Mouse (Mus musculus): ENCODE results near the gene Rpp25.

The Rpp25 gene

DNA sequence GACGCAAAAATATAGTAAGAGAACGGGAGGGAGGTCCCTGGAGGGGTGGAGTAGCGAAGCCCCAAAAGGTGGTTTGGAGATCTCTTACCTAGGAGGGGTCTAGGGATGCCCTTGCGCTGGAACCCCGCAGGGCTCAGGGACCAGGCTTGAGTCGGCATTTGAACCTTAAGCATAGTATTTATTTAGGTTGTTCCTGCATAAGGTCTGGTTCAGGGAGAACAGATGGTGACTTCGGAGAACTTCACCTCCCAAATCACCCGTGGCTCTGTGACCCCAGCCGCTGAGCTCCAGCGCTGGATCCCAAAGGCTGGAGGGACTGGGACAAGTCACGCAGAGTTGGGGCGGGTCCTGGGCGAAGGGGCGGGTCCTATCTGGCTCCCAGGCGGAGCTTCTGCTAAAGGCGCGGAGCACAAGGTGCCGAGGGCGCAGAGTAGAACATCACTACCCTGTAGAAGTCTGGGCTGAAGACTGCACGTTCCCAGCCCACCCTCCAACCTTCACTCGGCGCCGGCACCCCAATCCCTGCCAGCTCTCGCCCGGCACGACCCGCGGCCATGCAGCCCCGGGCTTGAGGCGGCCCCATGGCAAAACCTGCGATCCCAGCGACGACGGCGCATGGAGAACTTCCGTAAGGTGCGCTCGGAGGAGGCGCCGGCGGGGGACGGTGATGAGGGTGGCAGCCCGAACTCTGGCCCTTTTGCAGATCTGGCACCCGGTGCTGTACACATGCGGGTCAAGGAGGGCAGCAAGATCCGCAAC lies at the start of gene Rpp25:
TSS of gene Rpp25 (plus strand) at position 405 of the 759 bp plus-strand sequence.
- peak; percentile 66 for DNase-seq

DNA sequence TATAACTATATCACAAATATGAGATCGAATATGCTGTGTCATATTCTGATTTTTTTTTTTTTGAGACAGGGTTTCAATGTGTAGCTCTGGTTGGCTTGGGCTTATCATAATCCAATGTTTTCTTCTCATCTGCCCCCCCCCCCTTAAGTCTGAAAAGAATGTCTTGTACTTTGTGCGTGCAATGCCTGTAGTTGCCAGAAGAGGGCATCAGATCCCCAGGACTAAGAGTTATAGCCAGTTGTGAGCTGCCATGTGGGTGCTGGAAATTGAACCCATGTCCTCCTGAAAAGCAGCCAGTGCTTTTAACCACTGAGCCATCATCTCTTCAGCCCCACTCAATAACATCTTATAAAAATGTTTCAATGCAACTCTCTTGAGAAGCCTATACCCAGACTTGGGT lies 44.1 kb upstream of the Rpp25 start:
- DNase-seq = no peak

DNA sequence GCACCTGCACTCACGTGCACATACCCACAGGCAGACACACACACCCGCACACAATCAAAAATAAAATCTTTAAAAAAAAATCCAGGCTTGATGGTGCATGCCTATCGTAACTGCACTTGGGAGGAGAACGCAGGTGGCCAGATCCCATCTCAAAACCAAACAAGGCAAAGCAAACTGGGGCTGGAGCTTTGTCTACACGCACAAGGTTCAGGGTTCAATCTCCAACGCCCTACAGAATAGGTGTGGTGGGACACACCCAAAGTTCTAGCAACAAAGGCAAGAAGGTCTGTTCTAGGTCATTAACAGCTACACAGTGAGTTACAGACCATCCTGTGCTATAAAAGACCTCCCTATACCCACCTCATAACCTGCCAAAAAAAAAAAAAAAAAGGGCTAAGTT lies 41.0 kb upstream of the Rpp25 start:
- no peak for DNase-seq

DNA sequence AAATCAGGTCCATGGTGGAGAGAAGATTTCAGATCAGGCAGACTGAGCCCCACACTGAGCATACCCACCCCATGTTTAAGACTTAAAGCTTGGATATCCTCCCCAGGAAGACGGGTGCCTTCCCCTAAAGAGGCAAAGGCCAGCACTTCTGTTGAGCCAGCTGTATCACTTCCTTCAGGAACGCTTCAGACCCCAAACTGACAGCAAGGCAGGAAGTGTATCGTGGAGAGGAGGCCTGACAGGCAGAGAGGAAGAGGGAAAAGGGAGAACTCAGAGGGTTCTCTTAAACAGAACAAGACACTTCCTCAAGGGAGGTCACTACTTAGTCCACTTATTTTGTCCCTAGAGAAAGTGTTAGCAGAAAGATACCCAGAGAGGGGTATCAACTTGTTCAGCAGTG lies 37.7 kb upstream of the Rpp25 start:
- no peak for DNase-seq

DNA sequence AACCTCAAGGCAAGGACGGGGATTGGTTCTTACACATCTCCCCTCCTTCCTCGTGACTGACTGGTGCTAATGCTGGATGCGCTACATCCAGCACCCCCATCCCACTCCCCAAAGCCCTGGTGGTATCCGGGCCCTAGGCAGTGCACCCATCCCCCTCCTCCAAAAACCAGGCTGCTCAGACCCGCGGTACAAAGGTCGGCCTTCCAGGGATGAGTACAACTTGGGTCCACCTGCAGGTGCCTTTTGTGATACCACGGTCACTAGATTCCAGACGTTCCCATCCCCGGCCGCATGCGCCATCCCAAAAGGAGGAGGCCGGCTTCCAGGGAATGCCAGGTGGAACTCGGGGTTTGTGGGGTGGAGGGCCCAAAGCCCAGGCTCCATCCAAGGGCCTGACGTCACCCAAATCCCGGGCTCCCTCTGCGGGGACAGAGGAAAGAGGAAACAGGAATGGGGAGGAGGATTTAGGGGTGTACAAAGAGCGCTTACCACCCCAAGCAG lies 36.5 kb upstream of the Rpp25 start:
- DNase-seq = no peak

DNA sequence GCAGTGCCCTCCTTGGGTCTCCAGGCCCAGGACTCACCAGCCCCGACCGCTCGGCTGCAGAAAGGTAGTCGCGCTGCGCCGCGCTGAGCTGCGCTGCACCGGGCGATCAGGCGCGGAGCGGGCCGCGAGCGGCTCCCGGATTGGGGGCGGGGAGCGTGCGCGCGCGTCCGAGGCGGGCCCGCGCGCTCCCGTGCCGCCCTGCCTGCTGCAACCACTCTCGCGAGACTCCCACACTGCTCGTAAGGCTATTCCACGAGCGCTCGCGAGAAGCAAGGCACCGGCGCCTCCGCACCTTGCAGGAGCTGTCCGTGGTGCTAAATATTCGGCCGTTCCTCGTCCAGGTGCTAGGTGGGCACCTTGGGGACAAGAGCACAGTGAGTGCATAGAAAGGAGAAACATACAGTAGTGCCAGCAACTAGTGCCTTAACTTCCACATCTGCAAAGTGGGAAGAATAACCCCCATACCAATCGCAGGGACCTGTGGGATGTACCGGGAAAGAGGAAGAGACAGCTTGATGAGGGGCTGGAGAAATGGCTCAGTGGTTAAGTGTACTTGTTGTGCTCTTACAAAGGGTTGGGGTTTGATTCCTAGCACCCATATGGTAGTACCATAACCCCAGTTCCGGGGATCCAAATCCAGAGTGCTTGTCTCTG lies 35.8 kb upstream of the Rpp25 start, which contains the start of gene Scamp5:
TSS of gene Scamp5 (minus strand) at position 165 of the 654 bp plus-strand sequence.
- DNase-seq = peak; percentile 85

DNA sequence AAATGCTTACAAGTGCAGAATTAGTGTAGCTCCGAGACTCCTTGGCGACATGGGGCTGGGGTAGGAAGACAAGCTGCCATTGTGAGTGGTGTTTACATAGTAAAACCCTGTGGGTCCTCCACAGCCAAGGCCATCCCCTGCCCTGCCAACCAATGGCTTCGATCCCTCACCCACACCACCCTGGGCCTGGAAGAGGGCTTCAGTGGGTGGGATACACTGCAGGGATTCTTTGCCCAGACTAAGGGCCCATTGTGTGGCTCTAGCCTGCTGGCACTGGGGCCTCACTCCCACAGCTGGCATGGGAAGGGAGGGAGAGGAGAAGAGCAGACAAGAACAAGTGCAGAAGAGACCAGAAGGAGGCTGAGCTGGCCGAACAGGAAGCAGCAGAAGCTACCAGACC lies 34.9 kb upstream of the Rpp25 start:
- no peak for DNase-seq

DNA sequence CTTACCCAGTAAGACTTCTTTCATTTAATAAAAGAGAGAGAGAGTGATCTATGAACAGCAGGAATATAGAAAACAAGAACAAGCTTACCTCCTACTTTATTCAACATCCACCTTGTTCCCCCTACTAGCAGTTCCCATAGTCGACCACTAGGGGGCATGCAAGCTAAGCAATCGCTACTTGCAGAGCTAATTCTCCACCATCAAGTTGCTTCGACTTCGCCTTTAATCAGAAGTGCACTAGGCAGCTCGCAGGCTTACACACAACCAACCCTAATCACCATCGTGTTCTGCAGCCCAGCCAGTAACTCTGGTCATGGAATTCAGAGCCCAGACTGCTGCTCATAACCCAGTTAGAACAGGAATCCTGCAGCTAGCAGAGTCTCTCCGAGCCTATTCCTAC lies 18.1 kb upstream of the Rpp25 start:
- DNase-seq = peak; percentile 83

DNA sequence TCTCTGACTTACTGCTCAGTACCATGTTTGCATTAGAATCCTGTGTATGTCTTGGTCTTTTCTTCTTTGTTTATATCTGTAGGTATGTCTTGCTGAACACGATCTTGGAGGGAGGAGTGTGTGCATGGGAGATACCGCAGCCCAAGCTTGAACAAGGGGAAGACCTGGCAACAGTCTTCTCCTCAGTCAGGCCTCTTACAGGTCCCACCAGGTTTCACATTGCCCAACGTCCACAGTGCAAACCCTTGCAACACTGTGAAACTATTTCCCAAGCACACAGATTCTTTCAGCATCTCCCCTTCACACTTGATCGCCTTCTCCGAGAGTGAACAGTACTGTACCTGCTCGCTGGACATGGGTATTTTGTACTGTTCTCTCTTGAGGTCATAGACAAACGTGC lies 16.0 kb upstream of the Rpp25 start:
- no peak for DNase-seq

DNA sequence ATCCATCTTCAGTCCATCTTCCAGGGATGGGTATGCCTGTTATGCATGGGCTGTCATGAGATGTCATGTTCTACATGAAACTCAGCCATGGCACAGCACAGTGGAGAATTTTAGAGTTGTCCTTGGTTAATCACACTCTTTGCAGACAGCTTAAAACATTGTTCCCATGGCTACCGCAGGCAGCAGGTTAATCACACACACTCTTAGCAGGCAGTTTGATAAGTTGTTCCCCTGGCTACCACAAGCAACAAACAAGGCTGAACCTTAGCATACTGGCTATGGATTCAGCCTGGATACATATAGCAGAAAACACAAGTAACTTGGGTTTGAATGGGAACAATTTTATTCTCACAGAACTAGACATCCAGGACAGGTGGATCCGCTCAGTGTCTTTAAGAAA lies 10.3 kb upstream of the Rpp25 start:
- no peak for DNase-seq

DNA sequence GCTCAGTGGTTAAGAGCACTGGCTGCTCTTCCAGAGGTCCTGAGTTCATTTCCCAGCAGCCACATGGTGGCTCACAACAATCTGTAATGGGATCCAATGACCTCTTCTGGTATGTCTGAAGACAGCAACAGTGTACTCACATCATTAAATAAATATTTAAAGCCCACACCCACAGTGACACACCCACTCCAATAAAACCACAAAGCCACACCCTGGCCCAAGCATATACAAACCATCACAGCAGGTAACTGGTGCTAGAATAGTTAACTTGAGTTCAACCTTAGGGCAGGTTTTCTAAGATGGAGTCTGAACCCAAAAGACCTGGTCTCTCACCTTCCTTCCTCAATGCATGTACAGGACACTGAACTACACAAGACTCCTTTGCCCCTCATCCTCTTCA lies 8.9 kb upstream of the Rpp25 start:
- no peak for DNase-seq

DNA sequence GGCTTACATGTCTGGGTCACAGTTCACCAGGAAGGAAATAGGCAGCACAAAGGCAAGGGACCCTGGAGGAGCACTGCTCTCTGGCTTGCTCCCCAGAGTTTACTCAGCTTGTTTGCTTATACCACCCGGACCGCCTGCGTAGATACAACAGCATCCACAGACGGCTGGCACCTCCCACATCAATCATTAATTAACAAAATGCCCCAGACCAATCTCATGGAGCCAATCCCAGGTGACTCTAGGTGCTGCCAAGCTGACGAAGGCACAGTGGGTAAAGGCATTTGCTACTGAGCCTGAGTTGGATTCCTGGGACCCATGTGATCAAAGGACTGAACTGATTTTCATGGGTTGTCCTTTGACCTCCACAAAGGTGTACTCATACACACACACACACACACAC lies 6.6 kb upstream of the Rpp25 start:
- no peak for DNase-seq

DNA sequence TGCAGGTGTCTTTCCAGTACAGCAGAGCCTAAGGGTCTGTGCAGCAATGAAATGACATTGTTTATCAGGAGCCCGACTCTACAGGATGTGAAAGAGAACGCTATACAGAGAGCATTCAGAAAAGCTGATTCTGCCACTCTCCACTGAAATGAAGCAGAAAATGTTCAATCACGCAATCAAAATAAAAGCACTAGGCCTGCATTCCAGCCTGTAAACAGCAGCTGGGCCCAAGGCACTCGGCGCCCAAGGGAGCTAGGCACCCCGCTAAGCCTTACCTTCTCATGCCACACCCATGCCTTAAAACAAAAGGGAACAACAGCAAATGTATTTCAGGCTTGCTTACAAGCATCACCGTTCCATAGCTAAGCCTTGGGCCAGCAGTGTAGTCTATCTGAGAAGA lies 5.3 kb upstream of the Rpp25 start:
- DNase-seq = no peak

DNA sequence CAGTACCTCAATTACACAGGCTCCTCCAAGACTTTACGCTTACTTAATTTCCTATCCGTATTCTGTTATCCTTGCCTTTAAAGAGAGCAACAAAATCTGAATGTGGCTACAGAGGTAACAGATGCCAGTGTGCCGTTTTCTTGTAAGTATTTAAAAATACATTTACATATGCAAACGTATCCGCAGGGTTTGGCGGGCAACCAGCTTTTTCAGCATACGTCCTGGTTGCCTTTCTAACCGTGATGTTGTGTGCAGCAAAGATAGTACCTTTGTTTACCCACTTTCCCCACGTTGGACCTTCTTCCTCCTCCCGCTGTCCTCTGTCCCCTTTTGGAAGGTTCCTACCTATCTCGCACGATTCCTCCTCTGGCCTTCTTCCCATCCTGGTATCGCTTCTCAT lies 2.4 kb upstream of the Rpp25 start:
- DNase-seq = no peak

DNA sequence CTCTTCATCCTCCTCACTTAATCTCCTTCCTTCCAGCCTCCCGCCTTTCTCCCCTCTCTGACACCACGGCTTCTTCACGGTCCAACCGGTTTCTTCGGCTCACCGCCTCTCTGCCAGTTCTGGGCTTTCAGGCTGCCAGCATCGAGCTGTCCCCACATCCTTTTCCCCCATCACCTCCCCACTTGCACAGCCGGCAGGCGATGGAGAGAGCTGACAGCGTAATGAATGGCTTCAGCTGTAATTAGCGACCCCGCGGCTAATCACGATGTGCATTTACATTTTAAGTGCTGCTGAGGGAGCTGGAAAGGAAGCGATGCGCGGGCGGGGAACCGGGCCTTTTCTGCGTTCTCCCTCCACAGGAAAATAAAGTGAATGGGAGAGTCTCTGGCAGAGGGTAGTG lies 2.0 kb upstream of the Rpp25 start:
- DNase-seq = no peak

DNA sequence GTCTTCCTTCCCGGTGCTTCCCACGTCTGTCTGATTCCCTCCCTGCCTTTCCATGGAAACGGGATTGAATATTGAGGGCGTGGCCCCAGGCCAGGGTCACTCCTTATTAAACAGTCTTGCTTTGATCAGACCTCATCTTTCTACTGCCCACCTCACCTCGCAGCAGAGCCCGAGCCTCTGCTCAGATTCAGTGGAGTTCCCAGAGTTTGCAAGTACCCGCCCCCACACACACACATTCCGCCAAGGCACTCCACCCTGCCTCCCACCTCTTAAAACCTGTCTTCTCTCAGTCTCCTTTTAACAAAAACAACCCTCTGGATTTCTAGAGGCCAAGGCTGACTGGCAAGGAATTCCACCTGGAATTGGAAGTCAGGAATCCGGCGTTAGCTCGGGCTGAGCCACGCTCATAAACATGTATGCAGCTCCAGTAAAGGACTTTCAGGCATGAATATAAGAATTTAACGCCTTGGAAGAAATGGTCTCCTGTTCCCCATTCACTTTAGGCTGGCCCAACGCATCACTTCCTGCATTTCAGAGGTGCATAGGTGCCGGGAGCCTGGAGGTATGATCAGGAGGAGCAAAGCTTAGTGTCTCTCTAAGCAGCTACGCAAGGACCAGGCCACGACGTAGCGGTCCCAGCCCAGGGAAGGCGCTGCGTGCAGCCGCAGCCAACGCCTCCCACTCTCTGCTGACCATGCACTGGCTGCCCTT lies 760 bp upstream of the Rpp25 start:
- no peak for DNase-seq

DNA sequence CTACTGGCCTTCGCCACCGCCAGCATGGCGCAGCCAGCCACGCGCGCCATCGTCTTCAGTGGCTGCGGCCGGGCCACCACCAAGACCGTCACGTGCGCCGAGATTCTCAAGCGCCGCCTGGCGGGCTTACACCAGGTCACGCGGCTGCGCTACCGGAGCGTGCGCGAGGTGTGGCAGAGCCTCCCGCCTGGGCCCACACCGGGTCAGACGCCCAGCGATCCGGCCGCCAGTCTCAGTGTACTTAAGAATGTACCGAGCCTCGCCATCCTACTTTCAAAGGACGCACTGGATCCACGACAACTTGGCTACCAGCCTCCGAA lies 515 bp downstream of the Rpp25 start:
- peak; percentile 55 for DNase-seq

DNA sequence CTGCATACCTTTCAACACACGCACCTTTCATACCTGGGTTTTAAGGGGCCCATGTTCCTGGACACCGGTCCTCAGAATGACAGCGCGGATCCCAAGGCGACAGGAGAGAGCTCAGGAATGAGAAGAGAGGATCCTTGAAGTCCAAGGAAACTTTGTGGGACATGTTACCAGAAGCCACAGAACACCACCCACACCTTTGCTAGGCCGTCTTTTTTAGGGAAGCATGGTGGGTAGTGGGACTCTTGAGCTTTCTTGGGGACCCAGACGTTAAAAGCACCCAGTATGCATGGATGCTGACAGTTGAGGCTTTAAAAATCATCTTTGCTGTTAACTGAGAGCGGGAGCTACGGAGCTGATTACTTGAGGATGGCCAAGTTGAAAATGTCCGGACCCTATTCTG lies 1.1 kb downstream of the Rpp25 start:
- no peak for DNase-seq

DNA sequence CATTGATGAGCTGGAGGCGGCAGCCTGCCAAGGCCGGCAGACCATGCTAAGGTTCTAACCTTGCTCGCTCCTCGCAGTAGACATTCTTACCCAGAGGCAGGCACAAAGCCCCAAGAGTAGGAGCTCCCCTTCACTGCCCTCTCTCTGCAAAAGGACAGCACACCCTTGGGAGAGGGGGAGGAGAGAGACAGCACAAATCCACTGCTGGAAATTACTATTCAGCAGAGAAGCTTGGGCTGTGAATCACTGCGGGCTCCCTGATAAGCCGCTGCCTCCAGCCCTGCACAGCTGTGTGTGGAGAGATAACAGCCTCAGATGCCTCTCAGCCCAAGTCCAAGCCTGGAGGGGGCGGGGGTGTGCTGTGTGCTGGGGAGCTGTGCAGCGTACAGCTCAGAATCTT lies 1.9 kb downstream of the Rpp25 start:
- DNase-seq = peak; percentile 89

DNA sequence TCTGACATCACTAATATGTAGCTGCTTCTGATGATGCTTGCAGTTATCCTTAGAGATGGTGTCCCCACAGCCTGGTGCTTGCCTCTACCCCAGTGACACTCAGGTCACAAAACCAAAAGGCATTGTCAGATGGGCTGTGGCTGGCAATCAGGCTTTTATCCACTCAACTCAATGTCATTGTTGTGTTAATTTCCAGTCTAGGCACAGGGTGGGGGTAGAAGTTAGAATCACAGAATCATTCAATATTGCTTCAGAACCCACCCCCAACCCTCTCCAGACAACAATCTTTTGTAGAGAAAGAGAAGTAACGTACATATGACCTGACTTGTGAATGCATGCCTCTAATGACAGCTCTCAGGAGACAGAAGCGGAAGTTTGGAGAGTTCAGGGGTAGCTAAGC lies 6.8 kb downstream of the Rpp25 start:
- no peak for DNase-seq

DNA sequence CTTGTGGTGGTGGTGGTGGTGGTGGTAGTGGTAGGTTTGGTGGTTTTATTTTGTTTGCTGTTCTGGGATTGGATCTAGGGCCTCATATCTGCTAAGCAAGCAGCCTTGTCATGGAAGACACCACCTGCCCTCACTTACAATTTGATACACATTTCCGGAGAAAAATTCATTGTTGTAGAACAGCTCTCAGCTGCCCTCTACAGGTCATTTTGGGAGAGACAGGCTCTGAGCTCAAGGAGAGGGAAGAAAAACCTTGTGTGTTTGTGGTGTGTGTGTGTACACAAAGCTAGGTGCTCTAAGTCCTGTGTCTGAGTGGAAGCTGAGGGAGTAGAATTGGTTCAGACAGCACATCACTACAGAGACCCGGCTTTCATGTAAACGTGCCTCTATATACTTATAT lies 13.3 kb downstream of the Rpp25 start:
- DNase-seq = peak; percentile 73

DNA sequence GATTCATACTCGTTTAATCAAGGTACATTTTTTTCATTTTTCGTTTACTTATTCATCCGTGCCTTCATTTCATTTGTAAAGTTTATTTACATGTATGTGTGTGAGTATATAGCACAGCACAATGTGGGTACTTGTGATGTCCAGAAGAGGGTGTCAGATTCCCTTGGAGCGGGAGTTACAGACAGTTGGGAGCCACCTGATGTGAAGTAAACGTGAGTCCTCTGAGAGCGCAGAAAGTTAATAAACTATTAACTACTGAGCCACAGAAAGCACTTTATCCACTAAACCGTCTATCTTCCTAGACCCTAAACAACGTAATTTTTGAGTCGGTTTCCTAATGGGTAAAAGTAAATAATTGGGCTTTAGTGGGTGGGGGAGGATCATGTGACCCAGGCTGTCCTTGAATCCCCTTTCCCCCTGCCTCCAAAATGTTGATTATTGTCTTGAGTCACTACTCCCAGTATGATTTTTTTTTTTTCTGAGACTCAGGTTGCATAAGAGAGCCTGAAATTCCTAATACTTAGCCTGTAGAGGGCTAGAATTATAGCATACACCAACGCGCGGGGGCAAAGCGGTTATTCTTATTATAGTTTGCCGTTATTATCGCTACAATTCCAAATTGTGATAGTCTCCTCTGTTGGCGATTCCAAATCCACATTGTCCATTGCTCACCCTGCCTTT lies 16.7 kb downstream of the Rpp25 start:
- DNase-seq = no peak
